Mouse (Mus musculus): ENCODE data around the gene Zbtb7b. TPM values are rescaled to one million over a fixed set of nuclear protein-coding genes. Genes with fewer than 3 reads are reported as not detected.

Zbtb7b gene
- polyA plus RNA-seq, 1 experiment from 2014 or later: 8.0 TPM

Other genes with a start within 250 kb of the Zbtb7b start
- gene Hcn3, start 234.6 kb downstream of the Zbtb7b start, polyA plus RNA-seq (2015; fragmentation: Nextera tagmentation; extraction: Ambion mirVana): 1.7 and 1.8 TPM in 2 replicates
- gene Clk2, start 230.0 kb downstream of the Zbtb7b start, polyA plus RNA-seq (2015; fragmentation: Nextera tagmentation; extraction: Ambion mirVana): 18.9 and 19.1 TPM in 2 replicates
- gene Scamp3, start 217.3 kb downstream of the Zbtb7b start, polyA plus RNA-seq (2015; fragmentation: Nextera tagmentation; extraction: Ambion mirVana): 104 and 113 TPM in 2 replicates
- gene Fam189b, start 211.6 kb downstream of the Zbtb7b start, polyA plus RNA-seq (2015; fragmentation: Nextera tagmentation; extraction: Ambion mirVana): 22.0 and 23.9 TPM in 2 replicates
- 55.4 and 63.9 TPM in 2 replicates for gene Gba, start 191.8 kb downstream of the Zbtb7b start, polyA plus RNA-seq (2015; fragmentation: Nextera tagmentation; extraction: Ambion mirVana)
- gene Thbs3, start 179.6 kb downstream of the Zbtb7b start, polyA plus RNA-seq (2015; fragmentation: Nextera tagmentation; extraction: Ambion mirVana): 38.8 and 45.2 TPM in 2 replicates
- gene Mtx1, start 167.7 kb downstream of the Zbtb7b start, polyA plus RNA-seq (2015; fragmentation: Nextera tagmentation; extraction: Ambion mirVana): 172 and 177 TPM in 2 replicates
- gene Muc1, start 165.7 kb downstream of the Zbtb7b start, polyA plus RNA-seq (2015; fragmentation: Nextera tagmentation; extraction: Ambion mirVana): 112 and 164 TPM in 2 replicates
- gene Krtcap2, start 148.8 kb downstream of the Zbtb7b start, polyA plus RNA-seq (2015; fragmentation: Nextera tagmentation; extraction: Ambion mirVana): 318 and 325 TPM in 2 replicates
- gene Trim46, start 148.5 kb downstream of the Zbtb7b start, polyA plus RNA-seq (2015; fragmentation: Nextera tagmentation; extraction: Ambion mirVana): 4.4 and 4.8 TPM in 2 replicates
- gene Dpm3, start 135.4 kb downstream of the Zbtb7b start, polyA plus RNA-seq (2015; fragmentation: Nextera tagmentation; extraction: Ambion mirVana): 119 and 131 TPM in 2 replicates
- gene Slc50a1, start 124.2 kb downstream of the Zbtb7b start, polyA plus RNA-seq (2015; fragmentation: Nextera tagmentation; extraction: Ambion mirVana): 81.7 and 83.1 TPM in 2 replicates
- gene Efna1, start 113.6 kb downstream of the Zbtb7b start, polyA plus RNA-seq (2015; fragmentation: Nextera tagmentation; extraction: Ambion mirVana): 41.5 and 44.7 TPM in 2 replicates
- 13.0 and 16.0 TPM in 2 replicates for gene Efna3, start 71.8 kb downstream of the Zbtb7b start, polyA plus RNA-seq (2015; fragmentation: Nextera tagmentation; extraction: Ambion mirVana)
- 15.0 and 15.5 TPM in 2 replicates for gene Efna4, start 56.7 kb downstream of the Zbtb7b start, polyA plus RNA-seq (2015; fragmentation: Nextera tagmentation; extraction: Ambion mirVana)
- gene Adam15, start 44.8 kb downstream of the Zbtb7b start, polyA plus RNA-seq (2015; fragmentation: Nextera tagmentation; extraction: Ambion mirVana): 61.1 and 69.5 TPM in 2 replicates
- gene Dcst2, start 32.8 kb downstream of the Zbtb7b start, polyA plus RNA-seq (2015; fragmentation: Nextera tagmentation; extraction: Ambion mirVana): 0.45 and 0.49 TPM in 2 replicates
- gene Dcst1, start 29.5 kb downstream of the Zbtb7b start, polyA plus RNA-seq (2015; fragmentation: Nextera tagmentation; extraction: Ambion mirVana): 0.70 and 0.89 TPM in 2 replicates
- not detected in 2 replicates for gene Lenep, start 8.0 kb upstream of the Zbtb7b start, polyA plus RNA-seq (2015; fragmentation: Nextera tagmentation; extraction: Ambion mirVana)
- gene Flad1, start 17.1 kb upstream of the Zbtb7b start, polyA plus RNA-seq (2015; fragmentation: Nextera tagmentation; extraction: Ambion mirVana): 27.5 and 28.6 TPM in 2 replicates
- 322 and 323 TPM in 2 replicates for gene Cks1b, start 23.6 kb upstream of the Zbtb7b start, polyA plus RNA-seq (2015; fragmentation: Nextera tagmentation; extraction: Ambion mirVana)
- gene Shc1, start 23.7 kb upstream of the Zbtb7b start, polyA plus RNA-seq (2015; fragmentation: Nextera tagmentation; extraction: Ambion mirVana): 96.5 and 103 TPM in 2 replicates
- gene Pygo2, start 35.4 kb upstream of the Zbtb7b start, polyA plus RNA-seq (2015; fragmentation: Nextera tagmentation; extraction: Ambion mirVana): 21.1 and 23.4 TPM in 2 replicates
- 41.8 and 51.2 TPM in 2 replicates for gene Pbxip1, start 41.9 kb upstream of the Zbtb7b start, polyA plus RNA-seq (2015; fragmentation: Nextera tagmentation; extraction: Ambion mirVana)
- gene Pmvk, start 59.8 kb upstream of the Zbtb7b start, polyA plus RNA-seq (2015; fragmentation: Nextera tagmentation; extraction: Ambion mirVana): 56.0 and 64.9 TPM in 2 replicates
- 4.9 and 5.9 TPM in 2 replicates for gene Kcnn3, start 125.4 kb upstream of the Zbtb7b start, polyA plus RNA-seq (2015; fragmentation: Nextera tagmentation; extraction: Ambion mirVana)

Measured in stomach, embryonic 16.5 days (tissue).